Mouse (Mus musculus) Patski (cell line): ENCODE results near the gene 4930438A08Rik. TPM values are rescaled to one million over a fixed set of nuclear protein-coding genes. Genes with fewer than 3 reads are reported as not detected.

Experiments
- ATAC-seq: fragments of 100-300 bp; one replicate; pipeline ENCODE4 v1.8.0; 2021
- CTCF ChIA-PET: fragments of 350-600 bp; sonication (Branson Sonifier 250); formaldehyde crosslinking; loops from one replicate; lab custom pipeline; 2022; ENCODE audit warnings: inconsistent platforms; lab: Charles Lee
- POLR2A ChIA-PET: fragments of 350-600 bp; sonication (Branson Sonifier 250); formaldehyde crosslinking; loops from one replicate; lab custom pipeline; 2022; ENCODE audit warnings: antibody characterized with exemption, inconsistent platforms; lab: Charles Lee
- DNase-seq: peaks from one replicate; pipeline ENCODE4 v3.0.0-alpha.2; 2011; ENCODE audit warnings: low read depth, low spot score
- H3K27me3 ChIP-seq: fragments of 371-371 bp; one replicate; pipeline ENCODE4 v1.5.1; 2021
- CTCF ChIP-seq: fragments of 100-300 bp; IDR thresholded peaks from one replicate; pipeline ENCODE4 v1.5.1; 2021
- in situ Hi-C: fragments of 300-500 bp; cut with MboI; formaldehyde crosslinking; loops from 3 replicates; pipeline ENCODE4 v1.11.1; 2018; ENCODE audit warnings: low pct_unique_long_range_greater_than_20kb, mixed read lengths
- polyA plus RNA-seq: library from polyadenylated mRNA; unstranded; gene quantifications from one replicate; pipeline ENCODE4 v1.2.3, GENCODE M21; 2021

The 4930438A08Rik gene
- polyA plus RNA-seq, 1 experiment from 2014 or later = not detected

DNA sequence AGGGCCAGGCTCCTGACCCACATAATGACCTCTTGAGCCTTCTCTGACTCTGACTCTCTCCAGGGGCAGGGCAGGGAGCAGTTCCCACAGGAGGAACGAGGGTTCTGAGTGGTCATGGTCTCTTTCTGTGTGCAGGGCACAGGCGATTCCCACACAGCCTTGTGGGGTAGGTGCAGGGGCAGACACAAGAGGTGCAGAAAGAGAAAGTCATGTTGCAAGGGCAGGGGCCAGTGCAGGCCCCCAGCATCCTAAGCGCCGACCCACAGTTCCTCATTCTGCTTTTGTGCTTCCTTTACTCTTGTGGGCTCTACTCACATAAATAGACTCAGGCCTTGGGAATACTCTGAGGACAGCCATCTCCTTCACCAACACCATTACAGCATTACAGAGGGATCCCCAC lies 1.2 kb downstream of the 4930438A08Rik start:
- in situ Hi-C loops = no loop called here
- peaks cover 14% of the 10 kb centered on the region for H3K27me3 ChIP-seq
- TF ChIP-seq CTCF = no peak
- DNase-seq = no peak
- ATAC-seq = no peak
- ChIA-PET CTCF (no interaction called here), POLR2A (no interaction called here)

DNA sequence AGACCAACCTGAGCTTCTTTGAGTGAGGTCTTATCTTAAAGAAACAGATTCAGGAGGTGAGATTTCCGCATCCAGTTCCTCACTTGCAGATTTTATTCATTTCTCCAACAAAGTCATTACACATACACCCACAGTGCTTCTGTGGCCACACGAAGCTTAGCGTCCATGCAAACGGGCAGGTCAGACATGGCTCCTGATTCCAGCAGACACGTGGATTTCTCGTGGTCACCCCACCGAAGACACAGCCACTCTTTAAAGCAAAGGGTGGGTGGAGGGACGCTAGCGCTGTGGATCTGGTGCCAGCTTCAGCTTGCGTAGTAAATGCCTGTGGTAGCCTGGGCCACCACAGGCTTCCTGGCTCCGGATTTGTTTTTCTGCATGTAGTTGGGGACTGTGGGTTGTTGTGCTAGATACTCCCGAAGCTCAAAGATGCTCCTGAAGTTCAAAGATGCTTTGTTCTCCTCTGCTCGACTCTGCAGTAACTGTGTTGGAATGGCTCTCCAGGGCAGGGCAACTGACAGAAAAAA lies 7.4 kb downstream of the 4930438A08Rik start:
- ATAC-seq (no peak), DNase-seq (no peak)
- peaks cover 16% of the 10 kb centered on the region for H3K27me3 ChIP-seq
- no peak for TF ChIP-seq CTCF
- in situ Hi-C loops = no loop called here
- CTCF ChIA-PET = no interaction called here
- POLR2A ChIA-PET = no interaction called here

GRCm38 (mm10) chr11:58282518-58282917 lies 7.9 kb downstream of the 4930438A08Rik start:
- H3K27me3 ChIP-seq = peaks cover 21% of the 10 kb centered on the region
- ChIA-PET POLR2A (no interaction called here), CTCF (no interaction called here)
- ATAC-seq (no peak), DNase-seq (no peak)
- TF ChIP-seq CTCF = no peak
- in situ Hi-C loops = no loop called here

DNA sequence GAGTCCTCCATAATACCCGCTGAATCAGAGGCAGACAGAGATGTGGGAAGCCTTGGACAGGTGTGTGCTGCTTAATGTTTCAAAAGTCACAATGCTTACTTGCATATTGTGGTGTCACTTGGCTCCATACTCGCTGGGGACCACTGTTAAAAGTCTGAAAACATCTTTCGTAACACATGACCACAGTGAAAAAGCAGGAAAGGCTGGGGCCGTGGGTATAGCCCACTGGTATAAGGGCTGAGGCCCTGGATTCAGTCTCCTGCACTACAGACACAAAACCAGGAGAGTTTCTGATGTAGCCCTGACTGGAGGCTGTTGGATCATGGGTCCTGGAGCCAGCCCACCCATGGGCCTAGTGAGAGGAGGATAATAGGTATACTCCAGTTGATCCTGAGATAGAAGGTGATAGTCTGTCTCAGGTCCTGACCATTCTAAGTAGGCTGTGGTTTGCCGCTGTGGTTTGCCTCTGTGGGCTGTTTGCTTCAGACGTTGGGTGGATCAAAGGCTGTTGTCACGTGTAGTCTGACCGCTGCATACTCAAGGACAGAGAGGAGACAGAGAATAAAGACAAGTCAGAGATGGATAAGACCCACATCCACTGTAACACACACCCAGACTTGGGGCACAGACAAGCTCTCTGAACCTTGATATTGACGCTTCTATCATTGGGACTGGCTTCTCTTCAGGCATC lies 15.5 kb downstream of the 4930438A08Rik start:
- DNase-seq = no peak
- in situ Hi-C loops = no loop called here
- peaks cover 11% of the 10 kb centered on the region for H3K27me3 ChIP-seq
- ATAC-seq = no peak
- TF ChIP-seq CTCF = no peak
- CTCF ChIA-PET = no interaction called here
- POLR2A ChIA-PET = no interaction called here

GRCm38 (mm10) chr11:58290812-58291211 lies 16.2 kb downstream of the 4930438A08Rik start:
- no peak for DNase-seq
- TF ChIP-seq CTCF = no peak

GRCm38 (mm10) chr11:58292791-58293190 lies 18.2 kb downstream of the 4930438A08Rik start:
- CTCF ChIA-PET = no interaction called here
- H3K27me3 ChIP-seq = no peaks in the 10 kb centered on the region
- POLR2A ChIA-PET = no interaction called here
- TF ChIP-seq CTCF = no peak
- in situ Hi-C loops = no loop called here
- ATAC-seq = no peak
- no peak for DNase-seq

More at GRCm38 (mm10) chr11:58290812-58291211, 16.2 kb downstream of the 4930438A08Rik start:
- ChIA-PET POLR2A (no interaction called here), CTCF (no interaction called here)
- in situ Hi-C loops = no loop called here
- H3K27me3 ChIP-seq = peaks cover 11% of the 10 kb centered on the region
- ATAC-seq = no peak

DNA sequence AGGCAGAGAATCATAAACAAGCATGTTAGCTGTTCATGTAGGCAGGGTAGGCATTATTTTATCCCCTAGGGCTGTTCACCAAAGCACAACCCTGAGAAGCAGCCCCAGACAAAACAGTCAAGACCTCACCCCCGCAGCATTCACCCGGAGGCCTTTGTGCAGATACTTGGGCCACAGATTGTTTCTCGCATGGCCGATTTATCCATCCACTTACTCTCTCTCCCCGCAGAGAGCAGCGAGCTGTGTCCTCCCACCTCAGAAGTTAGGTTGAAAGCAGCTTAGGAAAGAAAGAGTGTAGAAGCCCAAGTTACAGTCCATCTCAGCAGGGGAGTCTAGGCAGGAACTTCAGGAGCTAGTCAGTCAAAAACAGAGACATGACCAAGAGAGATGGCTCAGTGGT lies 22.8 kb downstream of the 4930438A08Rik start:
- no peak for DNase-seq
- CTCF ChIA-PET = interaction anchor here (1.0 kb wide), 1 partner anchor 43 kb away, joined by 3 read pairs; no protein-coding TSS in a partner anchor
- TF ChIP-seq CTCF = no peak
- in situ Hi-C loops = no loop called here
- no peak for ATAC-seq
- H3K27me3 ChIP-seq = no peaks in the 10 kb centered on the region
- POLR2A ChIA-PET = no interaction called here

DNA sequence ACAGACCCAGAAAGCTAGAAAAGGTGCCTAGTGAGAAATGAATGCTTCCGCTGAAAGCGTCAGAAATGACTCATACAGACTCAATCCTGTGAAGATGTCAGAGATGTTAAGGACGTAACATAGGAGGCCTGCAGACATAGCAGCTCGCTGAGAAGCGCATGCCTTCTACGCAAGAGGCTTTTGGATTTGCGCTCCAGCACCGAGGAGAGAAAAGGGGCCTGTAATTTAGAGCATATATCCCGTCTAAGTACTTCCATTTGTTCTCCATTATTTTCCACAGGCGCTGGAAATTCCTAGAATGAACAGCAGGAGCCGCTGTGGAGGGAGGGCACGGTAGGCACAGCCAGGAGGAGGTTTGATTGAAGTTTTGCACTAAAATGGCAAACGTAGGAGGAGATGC lies 26.5 kb downstream of the 4930438A08Rik start:
- in situ Hi-C loops = no loop called here
- no peak for ATAC-seq
- ChIA-PET POLR2A (no interaction called here), CTCF (interaction anchor here (1.1 kb wide), 1 partner anchor 39 kb away, joined by 3 read pairs; no protein-coding TSS in a partner anchor)
- H3K27me3 ChIP-seq = no peaks in the 10 kb centered on the region
- TF ChIP-seq CTCF = peak; percentile 87
- DNase-seq = no peak

DNA sequence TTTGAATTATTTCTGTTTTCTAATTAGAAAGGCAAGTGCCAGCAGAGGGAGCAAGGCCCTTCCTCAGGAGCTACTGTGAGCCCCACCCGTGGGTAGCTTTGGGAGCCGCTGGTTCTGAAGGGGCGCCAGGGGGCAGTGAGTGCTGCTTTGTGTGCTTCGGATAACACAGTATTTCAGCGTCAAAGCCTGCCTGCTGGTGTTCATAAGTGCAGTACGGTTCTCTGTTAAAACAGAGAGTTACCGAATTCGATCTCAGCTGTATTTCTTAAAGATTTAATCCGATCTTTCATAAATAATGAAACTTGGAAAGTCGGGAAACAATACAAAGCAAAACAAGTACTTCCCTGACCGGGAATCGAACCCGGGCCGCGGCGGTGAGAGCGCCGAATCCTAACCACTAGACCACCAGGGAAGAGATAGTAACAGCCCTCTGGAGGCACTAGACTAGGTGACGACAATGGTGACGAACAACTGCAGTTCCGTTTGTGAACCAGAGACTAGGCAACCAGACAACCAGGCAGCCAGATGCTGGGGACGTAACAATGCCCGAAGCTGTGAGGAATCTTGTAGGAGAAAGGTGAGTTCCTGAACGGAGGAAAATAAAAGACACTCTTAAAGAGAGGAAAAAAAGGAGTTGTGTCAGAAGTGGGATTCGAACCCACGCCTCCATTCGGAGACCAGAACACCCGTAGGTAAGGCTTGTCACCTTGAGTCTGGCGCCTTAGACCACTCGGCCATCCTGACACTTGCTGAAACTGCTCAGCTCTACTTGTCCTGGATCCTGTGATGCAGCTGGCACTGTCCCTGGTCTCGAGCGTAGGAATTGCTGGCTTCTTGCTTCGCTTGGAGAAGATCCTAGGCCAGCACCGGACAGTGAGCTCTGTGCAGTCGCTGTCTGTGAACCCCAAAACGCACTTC lies 27.5 kb downstream of the 4930438A08Rik start:
- in situ Hi-C loops = no loop called here
- ATAC-seq = peak; percentile 72
- H3K27me3 ChIP-seq = no peaks in the 10 kb centered on the region
- ChIA-PET POLR2A (interaction anchor here (0.7 kb wide), 1 partner anchor 197 kb away, joined by 4 read pairs; no protein-coding TSS in a partner anchor), CTCF (interaction anchor here (0.7 to 1.7 kb wide), 8 partner anchors 16 to 336 kb away, joined by 3 to 5 read pairs (median 3); no protein-coding TSS in a partner anchor)
- peak; percentile 97 for DNase-seq
- no peak for TF ChIP-seq CTCF

GRCm38 (mm10) chr11:58302774-58303445 lies 28.3 kb downstream of the 4930438A08Rik start:
- CTCF ChIA-PET = interaction anchor here (1.3 to 1.7 kb wide), 3 partner anchors 15 to 196 kb away, joined by 3 to 5 read pairs (median 4); no protein-coding TSS in a partner anchor
- DNase-seq (no peak), ATAC-seq (peak; percentile 29)
- H3K27me3 ChIP-seq = no peaks in the 10 kb centered on the region
- in situ Hi-C loops = no loop called here
- TF ChIP-seq CTCF = no peak
- POLR2A ChIA-PET = interaction anchor here (0.7 kb wide), 1 partner anchor 196 kb away, joined by 4 read pairs; no protein-coding TSS in a partner anchor
